Mouse (Mus musculus): ENCODE measurements around the gene Hprt. TPM values are rescaled to one million over a fixed set of nuclear protein-coding genes. Genes with fewer than 3 reads are reported as not detected.

The Hprt gene
- polyA plus RNA-seq (2012; rRNA removed), result 3.9 and 6.2 TPM in 2 replicates

DNA sequence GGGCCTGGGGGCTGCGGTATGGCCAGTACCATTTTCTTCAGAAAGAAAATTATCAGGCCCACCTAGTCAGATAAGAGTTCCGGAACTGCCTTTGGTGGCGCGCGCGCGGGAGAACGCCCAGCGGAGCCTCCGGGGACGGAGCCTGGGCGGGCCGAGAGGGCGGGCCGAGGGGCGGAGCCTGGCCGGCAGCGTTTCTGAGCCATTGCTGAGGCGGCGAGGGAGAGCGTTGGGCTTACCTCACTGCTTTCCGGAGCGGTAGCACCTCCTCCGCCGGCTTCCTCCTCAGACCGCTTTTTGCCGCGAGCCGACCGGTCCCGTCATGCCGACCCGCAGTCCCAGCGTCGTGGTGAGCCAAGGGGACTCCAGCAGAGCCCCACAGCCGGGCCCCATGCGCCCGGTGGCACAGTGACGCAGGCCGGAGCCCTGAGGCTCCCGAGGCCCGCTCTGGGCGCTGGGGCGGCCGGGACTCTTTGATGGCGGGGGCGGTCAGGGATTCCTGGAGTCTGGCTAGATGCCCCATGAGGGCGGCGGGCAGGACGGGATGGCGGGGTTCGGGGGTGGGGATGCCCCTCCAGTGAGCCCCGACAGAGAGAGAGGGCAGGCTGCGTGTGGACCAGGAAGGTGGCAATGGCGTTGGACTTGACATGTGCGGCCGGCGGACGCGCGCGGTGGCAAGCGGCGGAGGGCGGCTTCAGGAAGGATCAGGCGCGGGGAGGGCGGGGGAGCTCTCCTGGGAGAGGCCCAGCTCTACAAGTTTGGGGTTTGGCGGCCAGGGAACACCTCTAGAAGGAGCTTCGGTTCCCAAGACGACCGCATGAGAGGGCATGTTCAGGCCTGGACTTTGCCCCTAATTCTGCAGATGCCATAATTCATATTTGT lies at the start of gene Hprt:
Gene Hprt (plus strand): TSS at position 233 of the 879 bp plus-strand sequence.
- Histone ChIP-seq H3K36me3 (ENCODE audit: control insufficient read depth, insufficient read depth, low read length) (no peaks in the 10 kb centered on the region), H3K4me1 (ENCODE audit: control insufficient read depth, insufficient read depth, low read length) (no peaks in the 10 kb centered on the region; the same call in 1 of the 2 replicates), H3K27me3 (ENCODE audit: control insufficient read depth, insufficient read depth, low read length) (no peaks in the 10 kb centered on the region), H3K4me3 (ENCODE audit: control insufficient read depth, low read depth, low read length) (peak within 1 kb of the TSS; percentile 87), H3K27ac (ENCODE audit: control insufficient read depth, insufficient read depth, low read depth, low read length) (peak within 1 kb of the TSS; percentile 39; the same call in 1 of the 2 replicates)
- TF ChIP-seq CTCF (IDR thresholded peaks at IDR 0.05; ENCODE audit: control insufficient read depth, insufficient read depth, insufficient replicate concordance, low read depth, low read length) (no peak), POLR2A (IDR thresholded peaks at IDR 0.05; ENCODE audit: control insufficient read depth, low read depth, low read length) (peak; percentile 65; the same call in 1 of the 2 replicates)

- no peaks in the 10 kb centered on the region for H3K27me3 ChIP-seq (ENCODE audit: control insufficient read depth, insufficient read depth, low read length)
- no peaks in the 10 kb centered on the region for H3K4me1 ChIP-seq (ENCODE audit: control insufficient read depth, insufficient read depth, low read length)
- H3K27ac ChIP-seq (ENCODE audit: control insufficient read depth, insufficient read depth, low read depth, low read length), result no peak overlapping the region
- no peaks in the 10 kb centered on the region for H3K36me3 ChIP-seq (ENCODE audit: control insufficient read depth, insufficient read depth, low read length)
- TF ChIP-seq POLR2A (IDR thresholded peaks at IDR 0.05; ENCODE audit: control insufficient read depth, low read depth, low read length) (no peak), CTCF (IDR thresholded peaks at IDR 0.05; ENCODE audit: control insufficient read depth, insufficient read depth, insufficient replicate concordance, low read depth, low read length) (no peak)
- H3K4me3 ChIP-seq (ENCODE audit: control insufficient read depth, low read depth, low read length), result no peak overlapping the region
Observed at GRCm38 (mm10) chrX:52945509-52945908, 42.4 kb upstream of the Hprt start.

DNA sequence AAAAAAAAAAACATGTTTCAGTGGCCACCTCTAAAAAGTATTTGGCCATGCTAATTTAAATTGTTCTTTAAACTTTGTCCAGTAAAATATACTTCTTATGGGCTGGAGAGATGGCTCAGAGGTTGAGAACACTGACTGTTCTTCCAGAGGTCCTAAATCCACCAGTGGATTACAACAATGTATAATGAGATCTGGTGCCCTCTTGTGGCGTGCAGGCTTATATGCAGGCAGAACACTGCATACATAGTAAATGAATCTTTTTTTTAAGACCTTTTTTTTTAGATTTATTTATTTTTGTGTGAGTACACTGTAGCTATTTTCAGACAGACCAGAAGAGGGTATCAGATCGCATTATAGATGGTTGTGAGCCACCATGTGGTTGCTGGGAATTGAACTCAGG lies 38.2 kb upstream of the Hprt start:
- TF ChIP-seq CTCF (IDR thresholded peaks at IDR 0.05; ENCODE audit: control insufficient read depth, insufficient read depth, insufficient replicate concordance, low read depth, low read length) (no peak), POLR2A (IDR thresholded peaks at IDR 0.05; ENCODE audit: control insufficient read depth, low read depth, low read length) (no peak)
- no peaks in the 10 kb centered on the region for H3K36me3 ChIP-seq (ENCODE audit: control insufficient read depth, insufficient read depth, low read length)

GRCm38 (mm10) chrX:52956942-52957341 lies 31.0 kb upstream of the Hprt start:
- no peak for TF ChIP-seq CTCF (IDR thresholded peaks at IDR 0.05; ENCODE audit: control insufficient read depth, insufficient read depth, insufficient replicate concordance, low read depth, low read length)
- TF ChIP-seq POLR2A (IDR thresholded peaks at IDR 0.05; ENCODE audit: control insufficient read depth, low read depth, low read length), result no peak
- H3K4me1 ChIP-seq (ENCODE audit: control insufficient read depth, insufficient read depth, low read length), result no peaks in the 10 kb centered on the region
- H3K36me3 ChIP-seq (ENCODE audit: control insufficient read depth, insufficient read depth, low read length), result no peaks in the 10 kb centered on the region
- no peak overlapping the region for H3K4me3 ChIP-seq (ENCODE audit: control insufficient read depth, low read depth, low read length)
- H3K27me3 ChIP-seq (ENCODE audit: control insufficient read depth, insufficient read depth, low read length), result no peaks in the 10 kb centered on the region
- no peak overlapping the region for H3K27ac ChIP-seq (ENCODE audit: control insufficient read depth, insufficient read depth, low read depth, low read length)

More for the DNA sequence above, 38.2 kb upstream of the Hprt start:
- Histone ChIP-seq H3K27ac (ENCODE audit: control insufficient read depth, insufficient read depth, low read depth, low read length) (no peak overlapping the region), H3K27me3 (ENCODE audit: control insufficient read depth, insufficient read depth, low read length) (no peaks in the 10 kb centered on the region), H3K4me1 (ENCODE audit: control insufficient read depth, insufficient read depth, low read length) (no peaks in the 10 kb centered on the region), H3K4me3 (ENCODE audit: control insufficient read depth, low read depth, low read length) (no peak overlapping the region)

DNA sequence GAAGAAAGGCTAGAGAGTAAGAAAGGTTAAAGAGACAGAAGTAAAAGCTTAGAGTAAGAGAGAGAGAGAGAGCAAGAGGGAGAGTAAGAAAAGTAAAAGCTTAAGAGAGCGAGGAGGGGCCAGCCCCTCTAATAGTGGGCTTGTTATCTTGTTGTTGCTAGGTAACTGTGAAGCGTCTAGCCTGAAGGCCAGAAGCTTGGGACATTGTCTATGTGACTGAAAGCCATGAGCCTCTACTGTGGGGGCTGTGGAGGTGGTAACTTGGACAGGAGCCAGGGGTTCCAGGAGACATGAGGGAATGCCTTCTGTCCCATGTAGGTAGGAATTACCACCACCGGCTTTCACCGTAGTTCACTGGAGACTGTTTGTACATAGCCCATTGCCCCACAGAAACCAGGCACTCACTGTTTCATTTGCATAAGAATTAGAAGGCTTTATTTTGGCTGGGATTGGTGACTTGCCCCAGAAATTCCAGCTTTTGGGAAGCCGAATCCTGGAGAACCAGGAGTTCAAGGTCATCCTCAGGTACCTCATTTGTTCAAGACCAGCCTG lies 26.3 kb upstream of the Hprt start:
- H3K4me3 ChIP-seq (ENCODE audit: control insufficient read depth, low read depth, low read length), result no peak overlapping the region
- TF ChIP-seq CTCF (IDR thresholded peaks at IDR 0.05; ENCODE audit: control insufficient read depth, insufficient read depth, insufficient replicate concordance, low read depth, low read length), result no peak
- no peak for TF ChIP-seq POLR2A (IDR thresholded peaks at IDR 0.05; ENCODE audit: control insufficient read depth, low read depth, low read length)
- no peaks in the 10 kb centered on the region for H3K4me1 ChIP-seq (ENCODE audit: control insufficient read depth, insufficient read depth, low read length)
- H3K27me3 ChIP-seq (ENCODE audit: control insufficient read depth, insufficient read depth, low read length), result no peaks in the 10 kb centered on the region
- H3K36me3 ChIP-seq (ENCODE audit: control insufficient read depth, insufficient read depth, low read length), result no peaks in the 10 kb centered on the region
- no peak overlapping the region for H3K27ac ChIP-seq (ENCODE audit: control insufficient read depth, insufficient read depth, low read depth, low read length)

DNA sequence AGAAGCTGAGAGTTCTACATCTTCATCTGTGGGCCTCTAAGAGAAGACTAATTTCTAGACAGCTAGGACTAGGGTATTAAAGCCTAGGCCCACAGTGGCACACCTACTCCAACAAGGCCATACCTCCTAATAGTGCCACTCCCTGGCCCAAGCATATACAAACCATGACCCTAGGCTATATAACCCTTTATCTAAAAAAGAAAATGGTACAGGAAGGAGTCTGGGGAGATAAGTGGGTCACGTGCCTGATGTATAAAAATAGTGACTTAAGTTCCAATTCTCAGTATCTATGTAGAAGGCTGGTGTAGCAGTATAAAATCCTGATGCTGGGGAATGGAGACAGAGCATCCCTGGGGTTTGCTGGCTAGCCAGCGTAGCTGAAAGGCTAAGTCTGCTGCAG lies 22.8 kb upstream of the Hprt start:
- H3K27ac ChIP-seq (ENCODE audit: control insufficient read depth, insufficient read depth, low read depth, low read length), result no peak overlapping the region
- no peaks in the 10 kb centered on the region for H3K36me3 ChIP-seq (ENCODE audit: control insufficient read depth, insufficient read depth, low read length)
- TF ChIP-seq POLR2A (IDR thresholded peaks at IDR 0.05; ENCODE audit: control insufficient read depth, low read depth, low read length) (no peak), CTCF (IDR thresholded peaks at IDR 0.05; ENCODE audit: control insufficient read depth, insufficient read depth, insufficient replicate concordance, low read depth, low read length) (no peak)
- no peaks in the 10 kb centered on the region for H3K4me1 ChIP-seq (ENCODE audit: control insufficient read depth, insufficient read depth, low read length)
- H3K4me3 ChIP-seq (ENCODE audit: control insufficient read depth, low read depth, low read length), result no peak overlapping the region
- no peaks in the 10 kb centered on the region for H3K27me3 ChIP-seq (ENCODE audit: control insufficient read depth, insufficient read depth, low read length)

Measured in testis, adult 2 months (tissue).